Mouse (Mus musculus): ENCODE data around the gene Ctnnbip1.
"Not testable (repeated sequence)": the region's sequence is repeated elsewhere in the genome, so short reads cannot be mapped to it uniquely, and the experiment has no call there.

The Ctnnbip1 gene

DNA sequence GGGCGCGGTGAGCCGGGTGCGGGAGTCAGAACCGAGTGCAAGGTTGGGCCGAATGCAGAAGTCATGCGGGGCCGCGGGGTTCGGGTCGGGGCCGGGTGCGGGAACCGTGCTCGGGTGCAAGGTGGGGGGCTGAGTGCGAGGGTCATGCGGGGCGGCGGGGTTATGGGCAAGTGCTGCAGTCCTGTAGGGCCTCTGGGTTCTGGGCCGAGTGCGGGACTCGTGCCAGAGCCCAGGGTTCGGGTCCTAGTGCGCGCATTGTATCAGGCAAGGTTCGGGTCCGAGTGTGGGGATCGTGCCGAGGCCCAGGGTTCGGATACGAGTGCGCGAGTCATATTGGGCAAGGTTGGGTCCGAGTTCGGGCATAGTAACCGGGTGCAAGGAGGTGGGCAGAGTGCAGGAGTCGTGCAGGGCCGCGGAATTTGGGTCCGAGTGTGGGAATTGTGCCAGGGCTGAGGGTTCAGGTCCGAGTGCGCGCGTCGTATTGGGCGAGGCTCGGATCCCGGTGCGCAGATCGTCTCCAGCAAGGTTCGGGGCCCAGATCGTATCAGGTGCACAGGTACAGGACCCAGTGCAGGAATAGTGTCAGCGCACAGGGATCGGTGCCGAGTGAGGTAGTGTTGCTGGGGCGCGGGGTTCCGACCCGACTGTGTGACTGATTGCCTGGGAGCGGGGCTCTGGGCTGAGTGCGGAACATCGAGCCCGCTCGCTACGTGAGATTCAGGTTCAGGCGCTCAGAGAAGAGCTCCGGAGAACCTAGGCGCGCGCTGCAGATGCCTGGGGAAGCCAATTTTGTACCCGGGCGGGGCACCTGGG, 69.0 kb downstream of the Ctnnbip1 start:
- DNase-seq (ENCODE audit: low spot score in 2 of 2): peak in 1 of 2 experiments; percentile 62

DNA sequence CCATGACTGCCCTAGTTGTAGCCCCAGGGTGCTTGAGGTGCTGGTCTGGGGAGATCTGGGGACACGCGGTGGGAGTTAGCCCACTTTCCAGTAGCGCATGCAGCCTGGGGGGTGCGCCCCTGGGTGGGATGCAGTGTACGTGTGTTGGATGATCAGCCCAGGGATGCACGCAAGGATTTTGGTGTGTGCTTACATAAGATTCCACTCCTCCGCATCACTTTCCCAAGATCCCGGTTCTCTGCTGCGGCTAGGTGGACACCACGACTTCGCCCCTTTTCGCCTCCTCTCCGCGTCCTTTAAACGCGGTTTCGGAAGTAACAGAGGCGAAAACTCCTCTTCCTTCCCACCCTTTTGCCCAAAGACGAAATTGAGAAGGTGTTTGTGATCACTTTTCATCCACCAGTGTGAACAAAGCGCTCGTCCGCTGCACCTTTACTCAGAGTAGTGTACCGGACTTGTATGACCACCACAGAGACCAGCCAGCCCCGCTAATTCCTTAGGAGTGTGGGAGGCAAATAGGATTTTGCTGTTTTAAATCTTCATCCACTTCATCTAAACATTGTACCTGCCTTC, 69.6 kb downstream of the Ctnnbip1 start:
- DNase-seq (ENCODE audit: low spot score in 2 of 2): no peak

- DNase-seq (ENCODE audit: low spot score in 2 of 2): no peak
These were observed 72.2 kb downstream of the Ctnnbip1 start for GRCm38 (mm10) chr4:149590200-149590599.

- DNase-seq (ENCODE audit: low spot score in 2 of 2): no peak
These were observed 73.5 kb downstream of the Ctnnbip1 start for GRCm38 (mm10) chr4:149591486-149591885.

GRCm38 (mm10) chr4:149594913-149595581, 77.0 kb downstream of the Ctnnbip1 start:
- no peak for DNase-seq (ENCODE audit: low spot score in 2 of 2)

GRCm38 (mm10) chr4:149597641-149598208, 79.7 kb downstream of the Ctnnbip1 start:
- no peak for DNase-seq (ENCODE audit: low spot score in 2 of 2)

- no peak for DNase-seq (ENCODE audit: low spot score in 2 of 2)
These were observed 81.5 kb downstream of the Ctnnbip1 start for GRCm38 (mm10) chr4:149599549-149599948.

DNA sequence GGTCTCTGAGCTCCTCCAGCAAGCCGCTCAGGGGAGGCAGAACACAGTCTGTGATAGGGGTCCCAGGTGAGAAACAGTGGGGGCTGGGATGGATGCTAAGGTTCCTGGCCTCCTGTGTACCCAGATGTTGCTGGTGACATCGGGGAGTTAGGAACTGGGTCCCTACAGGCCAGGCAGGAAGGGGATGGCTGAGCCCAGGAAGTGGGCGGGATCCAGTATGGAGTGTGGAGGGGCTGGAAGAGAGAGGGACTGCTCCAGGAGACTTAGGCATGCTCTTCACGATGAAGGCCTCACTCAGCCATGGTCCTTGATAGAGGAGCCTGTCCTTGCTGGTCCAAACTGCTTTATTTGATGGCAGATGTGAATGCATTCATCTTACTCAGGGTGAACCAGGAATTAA, 82.1 kb downstream of the Ctnnbip1 start:
- DNase-seq (ENCODE audit: low spot score in 2 of 2): no peak

DNA sequence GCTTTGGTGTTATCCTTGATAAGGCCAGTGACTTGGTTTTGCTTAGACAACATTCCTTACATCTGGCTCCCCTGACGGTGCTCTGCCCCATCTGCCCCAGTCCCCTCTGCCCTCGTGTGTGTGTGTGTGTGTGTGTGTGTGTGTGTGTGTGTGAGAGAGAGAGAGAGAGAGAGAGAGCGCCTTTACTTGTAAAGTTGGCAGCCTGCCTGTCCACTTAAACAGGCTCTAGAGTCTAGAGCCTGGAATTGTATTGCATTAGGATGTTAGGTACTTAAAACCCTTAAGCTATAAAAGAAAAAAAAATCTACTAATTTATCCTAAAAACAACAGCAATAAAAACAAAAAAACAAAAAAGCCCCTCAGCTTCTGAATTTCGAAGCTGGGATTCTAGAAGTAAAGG, 83.4 kb downstream of the Ctnnbip1 start:
- no peak for DNase-seq (ENCODE audit: low spot score in 2 of 2)

GRCm38 (mm10) chr4:149602236-149602635, 84.2 kb downstream of the Ctnnbip1 start:
- DNase-seq (ENCODE audit: low spot score in 2 of 2): no peak

DNA sequence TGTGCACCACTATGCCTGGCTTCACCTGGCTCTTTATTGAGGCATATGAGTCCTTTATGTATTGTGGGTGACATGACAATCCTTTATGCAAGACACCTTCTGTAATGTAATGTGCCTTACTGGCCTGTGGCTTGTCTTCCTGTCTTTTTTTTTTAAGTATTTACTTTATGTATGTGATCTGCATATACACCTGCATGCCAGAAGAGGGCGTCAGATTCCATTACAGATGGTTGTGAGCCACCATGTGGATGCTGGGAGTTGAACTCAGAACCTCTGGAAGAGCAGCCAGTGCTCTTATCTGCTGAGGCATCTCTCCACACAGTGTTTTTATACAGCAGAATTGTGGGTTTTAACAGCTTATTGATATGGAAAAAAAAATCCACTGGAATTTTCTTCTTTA, 85.8 kb downstream of the Ctnnbip1 start:
- no peak for DNase-seq (ENCODE audit: low spot score in 2 of 2)

DNA sequence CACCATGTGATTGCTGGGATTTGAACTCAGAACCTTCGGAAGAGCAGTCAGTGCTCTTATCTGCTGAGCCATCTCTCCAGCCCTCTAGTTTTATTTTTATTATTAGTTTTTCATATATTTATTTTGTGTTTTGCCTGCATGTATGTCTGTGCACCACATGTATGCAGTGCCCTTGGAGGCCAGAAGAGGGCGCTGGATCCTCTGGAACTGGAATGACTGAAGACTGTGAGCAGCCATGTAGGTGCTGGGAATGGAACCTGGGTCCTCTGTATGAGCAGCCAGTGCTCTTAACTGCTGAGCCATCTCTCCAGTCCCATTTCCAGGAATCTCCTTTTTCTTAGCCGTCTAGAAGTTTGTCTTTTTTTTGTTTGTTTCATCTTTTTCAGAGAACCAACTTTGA, 86.5 kb downstream of the Ctnnbip1 start:
- no peak for DNase-seq (ENCODE audit: low spot score in 2 of 2)

- DNase-seq (ENCODE audit: low spot score in 2 of 2): no peak
These were observed 88.0 kb downstream of the Ctnnbip1 start for GRCm38 (mm10) chr4:149606056-149606455.

GRCm38 (mm10) chr4:149606766-149607358, 88.8 kb downstream of the Ctnnbip1 start:
- DNase-seq (ENCODE audit: low spot score in 2 of 2): no peak

GRCm38 (mm10) chr4:149607591-149608308, 89.7 kb downstream of the Ctnnbip1 start:
- peak in 1 of 2 experiments; percentile 54 for DNase-seq (ENCODE audit: low spot score in 2 of 2)

GRCm38 (mm10) chr4:149608309-149608638, 90.2 kb downstream of the Ctnnbip1 start:
- DNase-seq (ENCODE audit: low spot score in 2 of 2): no peak

DNA sequence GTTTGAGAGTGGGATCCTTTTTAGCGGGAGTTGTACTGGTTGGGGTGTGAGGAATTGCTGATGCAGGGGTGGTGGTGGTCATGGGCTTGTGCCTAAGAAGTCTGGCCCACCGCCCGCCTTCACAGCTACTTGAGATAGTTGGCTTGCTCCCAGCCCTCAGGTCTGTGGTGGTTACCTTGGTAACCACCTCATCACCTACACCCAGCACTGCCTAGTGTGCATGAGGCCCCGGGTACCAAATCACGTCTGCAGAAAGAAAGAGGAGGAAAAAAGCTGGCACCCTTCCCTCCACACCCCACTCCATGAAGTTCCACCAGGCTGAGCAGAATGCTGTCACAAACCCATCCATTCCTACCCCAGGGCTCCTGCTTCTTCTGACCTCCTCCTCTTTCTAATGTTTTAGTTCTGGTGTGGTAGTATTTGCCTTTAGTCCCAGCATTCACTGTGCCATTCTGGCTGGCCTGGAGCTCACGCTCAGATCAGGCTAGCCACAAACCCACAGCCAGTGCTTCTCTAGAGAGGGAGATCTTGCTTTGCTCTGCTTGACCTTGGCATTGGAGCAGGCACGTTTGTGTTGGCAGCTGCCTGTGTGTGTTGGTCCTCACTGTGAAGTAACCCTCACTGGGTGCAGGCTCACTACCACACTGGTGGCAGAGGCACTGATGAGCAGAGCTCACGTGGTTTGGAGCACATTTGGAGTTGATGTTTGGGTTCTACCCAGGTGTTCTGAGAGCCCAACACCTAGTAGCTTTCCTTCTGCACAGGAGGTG, 91.4 kb downstream of the Ctnnbip1 start:
- peak in 1 of 2 experiments; percentile 30 for DNase-seq (ENCODE audit: low spot score in 2 of 2)

DNA sequence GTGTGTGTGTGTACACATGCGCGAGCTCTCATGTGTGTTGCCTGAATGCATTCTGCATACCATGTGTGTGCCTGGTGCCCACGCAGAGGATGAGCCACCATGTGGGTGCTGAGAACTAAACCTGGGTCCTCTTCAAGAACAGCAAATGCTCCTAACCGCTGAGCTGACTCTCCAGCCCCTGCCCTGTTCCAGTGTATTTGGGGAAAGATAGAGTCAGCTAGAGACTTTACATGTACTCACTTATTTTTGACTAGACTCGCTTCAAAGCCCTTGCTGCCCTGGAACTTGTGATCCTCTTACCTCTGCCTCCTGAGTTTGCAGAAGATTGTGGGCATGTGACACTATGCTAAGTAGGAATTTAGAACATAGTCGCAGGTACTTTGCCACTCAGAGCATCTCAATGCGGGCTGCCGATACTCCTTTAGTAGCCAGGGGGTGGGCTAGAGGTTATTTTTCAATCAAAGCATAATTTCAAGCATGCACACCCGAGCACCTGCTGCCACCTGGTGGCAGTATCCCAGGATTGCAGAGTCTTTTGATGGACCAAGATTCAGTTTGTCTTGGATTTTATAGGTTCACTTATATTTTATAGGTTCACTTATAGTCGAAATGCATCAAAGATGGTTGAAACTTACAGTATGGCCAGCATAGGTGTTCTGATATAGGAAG, 93.5 kb downstream of the Ctnnbip1 start:
- peak in 1 of 2 experiments; percentile 69 for DNase-seq (ENCODE audit: low spot score in 2 of 2)

DNA sequence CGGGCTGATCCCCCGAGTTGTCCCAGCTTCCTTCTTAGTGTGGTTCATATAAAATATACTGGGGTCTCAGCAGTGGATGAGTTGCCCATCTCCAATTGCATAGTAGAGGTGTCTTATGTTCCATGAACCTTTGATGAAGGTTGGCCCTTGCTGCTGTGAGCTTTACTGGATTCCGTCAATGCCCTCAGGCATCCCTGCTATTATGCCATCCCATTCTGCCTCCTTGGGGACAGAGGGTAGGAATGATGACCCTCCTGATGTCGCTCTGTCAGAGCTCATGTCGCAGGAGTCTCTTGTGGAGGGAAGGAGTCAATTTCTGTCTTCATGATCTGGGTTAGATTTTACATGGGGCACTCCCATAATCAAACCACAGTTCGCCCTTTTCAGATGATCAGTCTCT, 95.5 kb downstream of the Ctnnbip1 start:
- not testable (repeated sequence) for DNase-seq (ENCODE audit: low spot score in 2 of 2)

DNA sequence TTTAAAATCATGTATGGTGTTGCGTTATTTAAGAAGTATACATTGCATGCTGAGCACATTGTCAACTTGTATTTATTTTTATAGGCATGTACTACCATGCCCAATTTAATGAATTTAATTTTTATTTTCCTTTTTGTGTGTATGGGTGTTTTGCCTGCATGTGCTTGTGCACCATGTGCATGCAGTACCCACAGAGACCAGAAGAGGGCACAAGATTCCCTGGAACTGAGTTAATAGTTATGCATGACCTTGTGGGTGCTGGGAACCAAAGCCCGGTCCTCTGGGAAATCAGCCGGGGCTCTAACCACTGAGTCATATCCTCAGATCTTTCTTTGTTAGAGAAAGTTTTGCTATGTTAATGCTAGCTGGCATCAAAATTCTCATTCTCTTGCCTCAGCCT, 96.8 kb downstream of the Ctnnbip1 start:
- DNase-seq (ENCODE audit: low spot score in 2 of 2): no peak

Data from cerebellum, postnatal 4 days (tissue).